Mouse (Mus musculus) thymus, adult 18-20 months (tissue): ENCODE results near the gene Clcnka.

ENCODE experiments used
- DNase-seq, 2 experiments: peaks; one replicate each; pipeline ENCODE4 v3.0.0; 2022; ENCODE audit warnings: mixed read lengths in 2 of 2

Clcnka gene

DNA sequence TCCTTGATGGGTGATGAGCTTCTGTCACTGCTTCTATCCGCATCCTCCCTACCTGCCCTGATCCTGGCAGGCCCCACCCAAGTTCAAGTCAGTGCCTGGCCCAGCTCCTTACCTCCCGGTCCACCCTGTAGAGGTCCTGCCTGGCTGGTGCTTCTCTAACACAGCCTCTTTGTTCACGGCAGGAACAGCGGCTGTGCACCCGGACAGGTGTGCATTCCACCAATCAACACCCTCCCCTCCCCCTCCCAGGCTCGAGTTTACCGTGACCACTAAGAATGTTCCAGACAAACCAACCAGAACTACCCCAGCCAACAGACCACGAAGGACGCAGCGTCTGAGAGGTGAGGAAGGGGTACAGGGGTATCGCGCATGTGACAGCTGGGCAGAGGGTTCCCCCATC is at the start of gene Clcnka:
Gene Clcnka (minus strand): TSS at position 180 of the 400 bp plus-strand sequence.
- DNase-seq = no peak

DNA sequence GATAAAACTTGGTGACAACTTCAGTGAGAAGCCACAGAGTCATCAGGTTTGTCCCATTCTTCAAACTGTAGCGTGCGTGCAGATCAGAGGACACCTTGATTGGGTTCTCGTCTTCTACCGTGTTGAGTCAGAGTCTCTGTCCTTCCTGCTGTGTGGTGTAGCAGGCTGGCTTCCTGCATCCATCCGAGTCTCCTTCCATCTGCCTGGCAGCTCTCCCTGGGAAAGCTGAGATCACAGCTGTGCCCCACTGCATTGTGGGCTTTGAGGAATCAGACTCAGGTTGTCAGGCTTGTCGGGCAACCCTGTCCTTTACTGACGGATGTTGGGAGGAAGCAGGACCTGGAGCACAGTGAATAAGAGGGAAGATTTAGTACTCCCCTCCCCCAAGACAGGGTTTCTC is 47.7 kb upstream of the Clcnka start:
- no peak for DNase-seq

DNA sequence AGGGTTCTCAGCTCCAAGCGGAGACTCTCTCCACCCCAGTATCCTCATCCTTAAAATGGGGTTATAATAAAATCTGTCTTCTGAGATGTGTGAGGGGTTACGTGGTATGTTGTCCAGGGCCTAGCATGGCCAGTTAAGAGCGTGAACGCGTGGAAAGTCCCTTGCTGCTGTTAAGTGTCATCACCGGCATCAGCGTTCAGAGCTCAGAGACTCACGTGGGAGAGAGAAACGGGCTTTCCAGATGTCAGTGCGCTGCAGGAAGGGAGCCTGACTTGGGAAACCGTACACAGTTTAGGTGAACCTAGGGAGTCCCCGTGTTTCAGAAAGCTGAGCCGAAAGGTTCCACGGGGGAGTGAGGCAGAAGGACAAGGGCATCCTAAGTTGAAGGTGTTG is 46.8 kb upstream of the Clcnka start:
- DNase-seq = no peak

DNA sequence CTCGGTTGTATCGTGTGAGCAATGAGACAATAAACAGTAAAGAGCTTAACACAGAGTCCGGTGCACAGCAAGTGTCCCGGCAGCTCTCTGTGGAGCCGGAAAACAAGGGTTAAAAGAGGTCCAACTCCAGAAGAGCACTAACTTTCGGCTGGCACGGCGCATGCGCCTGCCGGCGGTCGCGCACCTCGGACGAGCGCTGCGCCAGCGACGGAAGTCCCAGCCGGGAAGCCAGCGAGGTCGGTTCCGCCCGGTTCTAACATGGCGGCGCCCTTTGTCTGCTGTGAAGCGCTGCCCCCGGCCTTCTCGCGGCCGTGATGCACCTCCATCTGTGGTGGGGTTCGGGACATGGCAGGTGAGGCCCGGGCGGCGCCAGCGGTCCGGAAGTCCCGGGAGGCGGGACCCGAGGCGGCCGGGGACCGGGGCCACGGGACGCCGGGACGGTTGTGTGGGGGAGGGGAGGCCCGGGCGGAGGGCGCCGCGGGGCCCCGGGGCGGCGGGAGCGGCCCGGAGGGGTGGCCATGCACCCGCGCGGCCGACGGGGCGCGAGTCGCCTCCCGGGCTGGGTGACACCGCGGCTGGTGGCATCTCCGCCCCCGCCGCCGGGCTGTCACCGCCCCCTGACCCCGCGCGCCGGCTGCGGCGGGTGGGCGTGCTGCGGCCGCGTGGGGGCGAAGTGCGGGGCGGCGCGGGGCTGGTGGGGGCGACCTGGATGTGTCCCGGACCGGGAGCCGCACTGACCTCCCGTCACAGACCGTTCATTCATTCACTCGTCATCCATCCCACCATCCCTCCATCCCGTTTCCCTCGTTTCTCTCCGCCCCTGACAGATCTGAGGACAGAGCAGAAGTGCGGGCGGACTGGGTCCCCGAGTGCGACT is 46.2 kb upstream of the Clcnka start, which contains the start of gene Zbtb17:
Gene Zbtb17 (plus strand): TSS at position 204 of the 877 bp plus-strand sequence.
- peak; percentile 82 to 83 for DNase-seq

DNA sequence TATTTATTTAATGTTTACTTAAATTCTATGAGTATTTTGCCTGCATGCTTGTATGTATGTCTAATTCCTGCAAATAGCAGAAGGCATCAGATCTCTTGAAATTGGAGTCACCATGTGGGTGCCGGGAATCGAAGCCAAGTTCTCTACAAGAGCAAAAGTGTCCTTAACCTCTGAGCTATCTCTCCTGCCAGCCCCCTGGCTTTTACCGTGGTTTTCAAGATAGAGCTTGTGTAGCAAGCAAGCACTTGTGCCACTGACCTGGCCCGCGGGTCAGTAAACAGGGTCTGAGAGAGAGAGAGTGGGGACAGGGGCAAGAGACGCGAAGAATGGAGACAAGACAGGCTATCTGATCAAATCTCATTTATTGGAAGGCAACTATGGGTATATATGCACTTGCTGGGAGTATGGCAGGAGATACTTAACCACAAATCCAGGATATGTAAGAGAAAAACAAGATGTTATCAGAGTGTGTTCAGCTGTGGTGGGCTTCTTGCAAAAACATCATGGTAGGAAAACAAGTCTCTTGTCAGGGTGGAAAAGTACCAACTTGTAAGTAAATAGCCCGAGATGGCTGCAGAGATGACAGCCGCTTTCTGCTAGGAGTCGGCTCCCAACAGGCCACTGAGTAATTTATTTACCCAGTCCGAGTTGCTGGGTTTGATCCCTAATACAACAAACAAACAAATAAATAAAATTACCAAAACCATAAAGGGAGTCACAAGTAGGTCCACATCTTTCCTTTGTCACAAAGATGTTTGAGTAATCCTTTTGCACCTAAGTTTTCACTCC is 45.3 kb upstream of the Clcnka start:
- DNase-seq = no peak

DNA sequence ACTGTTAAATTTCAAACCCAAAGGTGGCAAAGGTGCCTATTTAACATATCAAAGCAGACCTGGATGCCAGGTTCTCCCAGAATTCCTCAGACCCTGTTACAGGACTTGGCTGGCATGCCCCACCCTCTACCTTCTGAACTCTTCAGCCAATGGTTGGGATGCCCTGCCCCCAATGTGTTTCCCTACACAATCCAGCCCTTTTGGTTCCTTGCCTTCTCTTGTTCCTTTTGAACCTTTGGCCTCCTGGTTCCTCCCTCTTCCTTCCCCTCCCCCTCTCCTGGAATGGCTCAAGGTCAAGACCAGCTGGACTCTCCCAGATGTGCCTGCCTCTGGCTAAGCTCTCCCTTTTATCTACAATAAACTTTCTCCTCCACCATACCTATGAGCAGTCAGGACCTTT is 42.4 kb upstream of the Clcnka start:
- no peak for DNase-seq

DNA sequence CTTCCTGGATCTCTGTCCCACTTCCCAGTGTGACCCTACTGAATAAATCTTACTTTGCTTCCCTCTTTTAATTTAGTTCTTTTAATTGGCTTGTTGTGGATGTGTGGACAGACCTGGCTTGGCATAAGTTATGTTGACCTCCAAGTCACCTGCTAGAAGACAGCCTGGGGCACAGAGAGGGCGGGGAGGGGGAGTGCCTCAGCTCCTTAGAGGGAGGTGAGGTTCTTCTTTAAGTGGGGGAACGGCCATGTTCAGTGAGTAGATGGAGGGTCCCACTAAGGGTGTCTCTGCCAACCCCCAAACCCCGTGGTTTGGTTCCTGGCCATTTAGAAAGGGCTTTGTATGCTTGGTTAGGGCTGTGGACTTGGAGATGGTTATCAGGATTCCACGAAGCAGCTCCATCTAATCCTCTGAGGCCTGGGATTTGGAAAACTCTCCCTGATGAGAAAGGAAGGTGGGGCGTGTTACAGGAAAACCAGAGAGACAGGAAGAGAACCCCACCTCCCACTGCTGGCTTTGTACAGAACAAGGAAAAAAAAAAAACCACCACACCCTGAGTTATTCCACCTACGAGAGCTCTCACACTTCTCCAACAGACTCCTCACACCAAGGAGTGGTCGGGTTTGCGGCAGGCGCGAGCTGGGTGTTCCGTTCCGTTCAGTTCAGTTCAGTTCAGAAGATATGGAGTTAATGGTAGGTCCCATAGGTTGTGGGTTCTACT is 40.7 kb upstream of the Clcnka start:
- no peak for DNase-seq

DNA sequence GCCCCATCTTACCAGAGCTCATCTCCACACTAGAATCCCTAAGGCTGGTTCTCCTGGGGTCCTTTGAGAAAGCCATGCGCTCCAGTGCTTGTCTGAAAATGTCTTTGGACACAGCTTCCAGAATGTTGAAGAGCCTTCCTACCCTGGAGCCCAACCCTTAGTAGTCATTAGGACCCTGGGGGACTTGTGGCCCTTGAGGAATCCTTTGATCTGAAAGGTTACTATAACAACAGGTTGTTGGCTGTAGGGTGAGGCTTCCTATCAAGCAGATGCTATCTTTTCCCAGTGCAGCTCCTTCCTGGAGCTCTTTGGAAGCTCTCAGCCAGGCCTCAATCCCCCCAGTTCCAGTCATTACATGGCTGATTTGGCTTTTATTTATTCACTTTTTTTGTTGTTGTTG is 37.5 kb upstream of the Clcnka start, which contains the start of gene Srarp:
Gene Srarp (minus strand): TSS at position 132 of the 400 bp plus-strand sequence.
- no peak for DNase-seq

DNA sequence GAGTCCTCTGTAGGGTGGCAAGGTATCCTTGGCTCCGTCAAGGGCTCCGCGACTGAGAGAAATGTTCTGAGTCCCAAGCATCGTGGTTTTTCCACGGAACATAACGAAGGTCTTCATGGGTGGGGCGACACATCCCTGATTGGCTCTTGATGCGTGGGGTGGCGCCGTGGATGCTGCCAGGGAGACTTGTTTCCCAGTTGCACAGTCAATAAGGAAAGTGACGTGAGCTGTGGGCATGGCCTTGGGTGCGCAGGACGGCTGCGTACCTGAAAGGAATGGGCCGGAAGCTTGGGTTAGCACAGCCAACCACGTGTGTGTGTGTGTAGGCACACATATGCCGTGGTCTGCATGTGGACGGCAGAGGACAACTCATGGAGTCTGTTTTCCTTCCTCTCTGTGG is 34.7 kb upstream of the Clcnka start:
- DNase-seq = no peak

DNA sequence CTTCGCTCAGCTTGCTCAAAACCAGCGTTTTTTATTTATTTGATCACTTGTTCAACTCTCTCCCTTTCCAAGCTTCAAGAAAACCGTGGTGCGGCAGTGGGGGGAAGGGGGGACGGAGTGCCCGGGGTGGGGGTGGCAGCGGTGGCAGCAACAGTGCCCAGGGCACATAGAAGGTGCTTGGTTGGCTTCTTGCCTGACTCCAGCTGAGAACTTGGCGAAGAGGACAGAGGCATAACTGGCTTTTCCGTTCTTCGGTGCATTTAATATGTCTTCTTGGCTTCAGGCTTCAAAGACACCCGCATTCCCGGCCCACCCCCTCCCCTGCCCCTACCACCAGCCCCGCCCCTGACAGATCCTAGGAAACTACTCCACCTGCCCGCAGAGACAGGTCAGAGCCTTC is 34.1 kb upstream of the Clcnka start:
- DNase-seq = no peak

DNA sequence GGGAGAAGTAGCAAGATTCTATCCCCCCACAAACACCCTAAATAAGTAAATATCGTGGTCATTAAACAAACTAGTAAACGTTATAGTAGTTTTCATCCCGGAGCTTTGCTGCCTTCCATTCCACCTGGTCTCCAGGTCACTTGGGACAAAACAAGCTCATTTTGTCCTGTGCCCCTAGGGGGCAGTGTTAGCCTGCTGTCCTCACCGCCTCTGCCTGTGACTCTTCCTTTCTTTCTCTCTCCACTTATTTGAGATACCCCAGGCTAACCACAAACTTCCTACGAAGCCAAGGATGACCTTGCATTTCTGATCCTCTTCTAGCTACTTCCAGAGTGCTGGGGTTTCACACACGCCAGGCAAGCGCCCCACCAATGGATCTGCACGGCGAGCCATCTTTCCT is 32.5 kb upstream of the Clcnka start:
- peak in 1 of 2 experiments; percentile 46 for DNase-seq

DNA sequence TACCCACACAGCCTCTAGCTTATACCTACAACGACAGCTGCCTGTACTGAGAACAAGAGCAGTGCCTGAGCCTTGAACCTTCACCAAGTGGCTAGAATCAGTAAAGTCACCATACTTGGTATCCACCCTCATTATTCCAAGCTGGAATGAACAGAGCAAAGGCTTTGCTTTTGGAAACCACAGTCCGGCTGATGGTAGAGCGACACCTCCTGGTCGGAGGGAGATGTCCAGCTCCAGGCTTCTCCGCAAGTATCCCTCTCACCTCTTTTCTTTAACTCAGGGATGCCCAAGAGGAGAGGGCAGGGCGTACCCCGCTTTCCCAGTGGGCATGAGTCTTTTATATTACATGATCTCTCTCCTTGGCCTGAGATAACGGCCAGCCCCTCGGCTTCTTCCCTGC is 31.3 kb upstream of the Clcnka start:
- no peak for DNase-seq

DNA sequence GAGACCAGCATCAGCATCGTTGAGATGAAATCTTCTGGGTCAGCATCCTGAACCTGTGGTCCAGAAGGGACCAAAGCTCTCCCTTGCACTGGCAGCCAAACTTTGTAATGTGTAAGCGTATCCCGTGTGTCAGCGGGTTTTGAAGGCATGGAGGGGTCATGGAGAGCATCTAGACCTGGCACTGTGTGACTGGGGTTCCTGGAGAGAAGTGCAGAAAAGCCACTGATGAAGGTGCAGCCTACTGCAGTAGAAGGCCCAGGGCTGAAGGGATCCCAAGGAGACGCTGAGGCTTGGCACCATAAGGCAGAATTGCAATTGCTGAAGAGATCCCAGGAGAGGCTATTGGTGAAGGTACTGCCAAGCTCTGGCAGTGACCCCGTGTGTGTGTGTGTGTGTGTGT is 30.9 kb upstream of the Clcnka start:
- DNase-seq = no peak

DNA sequence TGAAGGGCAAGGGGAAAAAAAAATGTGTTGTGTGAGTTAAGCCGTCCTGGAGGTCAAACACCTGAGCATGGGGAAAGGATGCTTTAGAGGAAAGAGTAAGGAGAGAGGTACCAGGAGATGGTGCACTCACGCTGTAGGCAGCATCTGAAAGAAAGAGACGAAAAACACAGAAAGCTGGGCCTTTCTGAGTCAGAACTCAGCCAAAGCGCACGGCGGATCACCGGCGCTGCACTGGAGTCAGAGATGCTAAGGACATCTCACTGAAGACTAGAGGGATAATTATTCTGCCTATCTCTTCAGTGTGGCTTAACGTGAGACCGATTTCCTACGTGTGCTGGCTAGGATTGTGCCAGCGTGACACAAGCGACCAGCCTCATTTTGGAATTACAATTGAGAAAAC is 29.4 kb upstream of the Clcnka start:
- no peak for DNase-seq

DNA sequence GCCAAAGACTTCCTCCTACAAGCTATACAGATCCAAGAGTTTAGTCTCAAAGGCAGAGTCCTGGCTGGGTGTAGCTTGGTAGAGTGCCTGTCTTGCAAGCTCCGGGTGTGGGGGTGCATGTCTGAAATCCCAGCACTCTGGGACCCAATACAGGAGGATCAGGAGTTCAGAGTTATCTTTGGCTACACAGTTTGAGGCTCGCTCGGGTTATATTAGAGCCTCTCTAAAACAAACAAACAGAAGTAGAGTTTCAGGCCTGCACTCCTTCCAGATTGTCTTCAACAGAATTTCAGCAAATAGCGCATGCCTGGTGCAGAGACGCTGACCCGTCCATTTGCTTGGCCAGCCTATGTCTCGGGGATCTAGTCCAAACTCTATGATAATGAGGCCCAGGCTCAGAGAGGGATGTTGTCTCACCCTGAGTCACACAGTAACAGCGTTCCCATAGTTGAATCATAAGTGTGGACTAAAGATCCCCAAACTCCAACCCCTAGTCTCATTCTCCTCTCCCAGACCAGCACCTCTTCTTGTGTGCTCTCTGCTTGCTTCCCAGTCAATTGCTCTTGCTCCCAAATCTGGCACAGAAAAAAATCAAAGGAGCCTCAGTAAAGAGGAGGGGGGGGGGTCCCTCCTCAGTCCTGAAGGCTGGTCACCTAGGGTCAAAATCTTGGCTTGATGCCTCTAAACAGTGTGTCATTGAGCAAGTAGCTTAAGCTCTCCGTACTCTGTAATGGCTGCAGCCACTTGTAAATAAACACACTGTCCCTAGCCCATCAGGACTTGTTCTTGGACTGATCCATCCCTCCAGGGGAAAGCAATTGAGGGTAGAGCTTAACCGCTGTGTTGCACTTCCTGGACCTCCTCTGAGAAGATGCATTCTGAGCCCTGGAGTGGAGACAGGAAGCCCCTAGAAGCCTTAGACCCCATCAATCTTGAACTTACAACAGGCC is 28.5 kb upstream of the Clcnka start:
- DNase-seq = no peak

DNA sequence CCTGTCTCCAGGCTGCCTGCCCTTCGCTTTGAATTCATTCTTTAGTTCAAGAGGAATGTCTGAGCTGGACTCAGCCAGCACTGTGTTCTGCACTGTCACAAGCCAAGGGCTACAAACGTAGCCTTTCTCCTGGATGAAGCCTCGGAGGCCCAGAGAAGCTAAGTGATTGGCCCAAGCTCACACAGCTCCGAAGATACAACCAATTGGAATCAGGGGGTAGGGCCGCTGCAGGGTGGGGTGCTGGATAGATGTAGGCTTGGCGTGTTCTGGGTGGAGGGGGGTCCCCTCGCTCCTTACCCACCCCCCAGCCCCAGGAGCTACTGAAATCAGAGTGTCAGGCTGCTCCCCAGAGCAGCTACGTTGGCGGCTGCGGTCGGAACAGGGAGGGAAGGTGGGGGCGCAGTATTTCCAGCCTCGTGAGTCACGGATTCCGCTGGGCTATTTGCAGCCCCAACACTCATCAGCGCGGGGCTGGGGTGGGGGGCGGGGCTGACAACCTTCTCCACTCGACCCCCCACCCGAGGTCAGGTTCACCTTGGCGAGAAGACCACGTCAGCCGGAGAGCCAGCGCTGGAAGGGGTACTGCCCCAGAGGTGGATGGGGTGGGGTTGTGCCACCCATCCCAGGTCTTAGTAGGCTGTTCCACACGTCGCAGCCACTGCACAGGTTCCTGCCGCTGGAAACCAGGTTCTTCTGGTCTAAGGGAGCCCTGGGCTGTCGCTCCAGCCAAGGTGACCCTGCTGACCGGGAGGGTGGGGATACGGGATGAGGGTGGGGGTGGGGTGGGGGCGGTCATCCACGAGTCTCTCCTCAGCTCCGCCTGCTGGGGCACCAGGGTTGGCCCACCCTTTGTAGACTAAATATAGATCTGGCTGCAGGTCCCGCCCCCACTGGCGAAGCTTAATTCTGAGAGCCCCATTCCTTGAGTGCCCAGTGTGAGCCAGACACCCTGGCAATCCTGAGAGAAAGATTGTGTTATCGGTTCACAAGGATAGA is 27.3 kb upstream of the Clcnka start:
- DNase-seq = peak in 1 of 2 experiments; percentile 32

DNA sequence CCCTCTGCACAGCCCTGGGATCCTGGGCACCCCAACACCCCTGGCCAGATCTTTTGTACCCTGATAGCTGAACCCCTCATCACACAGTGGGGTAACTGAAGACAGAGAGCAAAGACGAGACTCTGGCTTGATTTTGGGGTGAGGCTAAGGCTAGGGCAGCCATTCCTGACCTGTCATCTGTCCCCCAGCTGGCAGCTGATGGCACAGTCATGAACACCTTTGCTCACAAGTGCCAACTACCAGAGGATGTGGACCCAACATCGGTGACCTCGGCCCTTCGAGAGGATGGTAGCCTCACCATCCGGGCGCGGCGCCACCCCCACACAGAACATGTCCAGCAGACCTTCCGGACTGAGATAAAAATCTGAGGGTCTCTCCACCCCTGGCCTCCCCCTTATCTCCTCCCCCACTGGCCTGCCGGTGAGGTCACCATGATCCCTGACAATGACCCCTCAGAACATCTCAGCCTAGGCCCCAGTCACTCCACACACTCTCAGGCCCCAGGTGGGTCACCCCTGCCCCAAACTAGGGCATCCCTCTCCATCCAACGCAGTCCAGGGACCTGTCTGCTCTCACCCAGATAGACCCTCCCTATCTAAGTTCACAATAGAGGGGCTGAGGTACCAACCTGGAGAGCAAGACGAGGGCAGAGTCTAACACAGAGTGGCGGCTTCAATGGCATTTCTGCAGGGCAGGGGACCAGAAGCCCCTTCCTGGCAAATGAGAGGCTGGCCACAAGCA is 25.3 kb upstream of the Clcnka start:
- no peak for DNase-seq

DNA sequence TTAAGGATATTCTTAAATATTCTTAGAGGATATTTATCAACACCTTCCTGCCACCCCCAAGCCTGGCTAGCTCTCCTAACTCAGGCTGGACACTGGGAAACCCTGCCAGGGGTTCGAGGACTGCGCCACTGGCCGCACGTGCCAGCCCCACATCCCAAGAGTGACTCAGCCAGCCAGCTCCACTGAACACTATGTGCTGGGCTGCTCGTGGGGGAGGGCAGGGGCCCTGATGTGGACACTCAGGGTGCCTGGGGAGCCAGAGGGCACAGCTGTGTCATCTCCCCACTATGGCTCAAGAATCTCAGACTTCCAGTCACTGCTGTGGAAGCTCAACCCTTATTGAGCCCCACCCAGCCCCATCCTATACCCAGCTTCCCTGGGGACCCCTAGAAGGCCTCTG is 24.8 kb upstream of the Clcnka start:
- no peak for DNase-seq

DNA sequence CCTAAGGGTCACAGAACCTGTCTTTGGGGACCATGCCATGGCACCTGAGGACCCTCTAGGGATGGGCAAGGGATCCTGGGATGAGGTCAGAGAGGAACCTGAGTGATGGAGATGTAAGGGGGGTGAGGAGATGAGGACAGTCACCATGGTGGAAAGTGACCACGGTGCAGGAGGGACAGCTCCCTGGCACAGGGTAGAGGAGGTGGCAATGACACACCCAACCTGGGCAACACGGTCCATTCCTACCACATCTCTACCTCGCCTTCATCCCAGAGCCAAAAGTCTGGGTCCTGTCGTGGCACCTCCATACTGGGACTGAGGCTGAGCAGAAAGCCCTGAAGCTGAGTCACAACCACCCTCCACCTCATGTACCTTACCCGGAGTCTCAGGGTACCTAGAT is 24.3 kb upstream of the Clcnka start:
- DNase-seq = no peak

DNA sequence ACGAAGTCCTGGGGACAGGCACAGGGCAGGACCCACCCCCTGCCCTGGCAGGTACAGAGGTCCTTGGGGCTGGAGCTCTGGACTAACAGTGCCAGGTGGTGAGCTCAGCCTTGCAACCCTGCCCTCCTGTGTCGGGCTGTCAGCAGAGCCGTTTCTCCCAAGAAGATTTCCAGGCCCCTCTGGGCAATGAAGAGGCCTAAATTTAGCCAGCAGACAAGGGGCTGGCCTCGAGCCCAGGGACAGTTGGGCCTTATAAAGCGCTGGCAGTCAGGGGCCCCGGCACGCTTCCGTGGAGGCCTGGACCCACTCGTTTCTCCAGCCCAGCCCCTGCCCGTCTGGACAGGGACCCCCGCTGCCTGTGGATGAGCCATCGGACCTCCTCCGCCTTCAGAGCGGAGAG is 22.9 kb upstream of the Clcnka start:
- no peak for DNase-seq
